Mouse (Mus musculus) lung, adult 2 months (tissue): ENCODE data around the gene Wdr54. TPM values are rescaled to one million over a fixed set of nuclear protein-coding genes. Genes with fewer than 3 reads are reported as not detected.

Experiments used
- DNase-seq: peaks from one replicate; pipeline ENCODE4 v3.0.0; 2022
- H3K4me1 ChIP-seq: fragments of 200-500 bp; 2 replicates; pipeline ENCODE4 v1.6.1; 2011; ENCODE audit warnings: low read length; ENCODE audit not compliant: control insufficient read depth, insufficient read depth
- H3K4me3 ChIP-seq: fragments of 200-500 bp; replicated peaks from 2 replicates; pipeline ENCODE3; 2011; ENCODE audit warnings: low read depth, mild to moderate bottlenecking, control low read depth, low read length; ENCODE audit errors: extremely low read depth
- CTCF ChIP-seq: fragments of 200-500 bp; IDR thresholded peaks from 2 replicates; pipeline ENCODE4 v1.5.1; 2011; ENCODE audit warnings: mild to moderate bottlenecking, low read length, control low read depth; ENCODE audit not compliant: insufficient read depth
- POLR2A ChIP-seq: fragments of 200-500 bp; IDR thresholded peaks from 2 replicates; pipeline ENCODE4 v1.6.1; 2011; ENCODE audit warnings: low read depth, mild to moderate bottlenecking, control low read depth, low read length, borderline replicate concordance; ENCODE audit errors: extremely low read depth
- WGBS: fragments of 180-500 bp; shearing (Covaris S2); methylation state at CpG from one replicate; pipeline ENCODE4 v1.1.7; 2018; 5-methylcytosine and 5-hydroxymethylcytosine counted together
- polyA plus RNA-seq: library from polyadenylated mRNA; depleted of rRNA; stranded (reverse); fragments of >200 nt; gene quantifications from 2 replicates; pipeline ENCODE4 v1.2.3, GENCODE M21; 2012; rRNA removed

The Wdr54 gene
- polyA plus RNA-seq, 1 experiment = 6.9 TPM

DNA sequence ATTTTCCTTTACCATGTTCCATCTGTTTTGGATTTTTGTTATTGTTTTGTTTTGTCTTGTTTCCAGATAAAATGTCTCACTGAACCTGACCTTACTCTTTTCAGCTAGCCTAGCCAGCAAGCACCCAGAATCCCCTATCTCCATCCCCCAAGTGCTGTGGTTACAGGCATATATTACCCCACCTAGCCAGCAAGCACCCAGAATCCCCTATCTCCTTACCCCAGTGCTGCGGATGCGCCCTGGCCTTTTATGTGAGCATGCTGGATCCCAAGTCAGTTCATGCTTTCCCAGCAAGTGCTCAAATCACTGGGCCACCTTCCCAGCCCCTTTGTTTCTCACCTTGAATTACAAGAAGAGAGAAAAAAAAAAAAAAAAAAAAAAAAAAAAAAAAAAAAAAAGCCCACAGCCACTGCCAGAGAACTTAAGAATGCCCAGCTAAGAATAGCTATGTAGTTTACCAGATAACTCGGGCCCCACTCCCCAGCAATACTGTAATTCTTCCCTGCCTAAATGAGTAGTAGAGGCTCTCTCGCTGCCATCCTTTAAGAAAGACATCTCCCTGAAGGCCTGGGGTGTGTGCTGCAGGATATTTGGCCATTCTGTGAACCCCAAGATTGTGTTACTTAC is 44.6 kb downstream of the Wdr54 start:
- 88% methylated on average over 4 of the region's 4 CpGs for WGBS

DNA sequence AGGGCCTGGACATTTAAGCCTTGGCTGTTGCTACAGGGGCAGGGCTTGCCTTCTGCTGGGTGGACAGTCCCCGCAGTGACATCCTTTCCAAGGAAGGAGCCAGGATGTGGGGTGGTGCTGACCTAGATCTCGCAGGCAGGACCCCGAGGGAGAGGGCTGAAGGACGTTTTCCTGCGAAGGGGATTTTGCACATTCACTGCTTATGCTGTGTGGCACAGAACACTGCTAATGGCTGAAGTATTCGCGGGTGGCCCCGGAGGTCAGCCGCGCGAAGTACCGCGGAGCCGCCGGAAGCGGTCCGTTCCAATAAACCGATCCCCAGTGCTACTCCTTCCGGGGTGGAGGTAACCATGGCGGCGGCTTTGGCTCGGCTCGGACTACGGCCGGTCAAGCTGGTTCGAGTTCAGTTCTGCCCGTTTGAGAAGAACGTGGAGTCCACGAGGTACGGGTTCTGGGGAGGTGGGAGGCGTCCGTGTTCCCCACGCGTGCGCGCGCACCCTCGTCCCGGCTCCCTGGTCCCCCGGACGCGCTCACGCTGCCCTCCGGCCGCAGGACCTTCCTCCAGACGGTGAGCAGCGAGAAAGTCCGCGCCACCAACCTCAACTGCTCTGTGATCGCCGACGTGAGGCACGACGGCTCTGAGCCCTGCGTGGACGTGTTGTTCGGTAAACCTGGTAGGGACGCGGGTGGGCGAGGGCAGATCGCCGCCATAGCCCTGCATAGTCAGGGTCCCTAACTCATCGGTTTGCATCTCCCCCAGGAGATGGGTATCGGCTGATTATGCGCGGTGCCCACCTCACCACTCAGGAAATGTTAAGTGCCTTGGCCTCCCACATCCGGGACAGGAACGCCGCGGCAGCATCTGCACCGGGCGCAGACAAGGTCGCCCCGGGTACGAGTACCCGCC is 47.2 kb downstream of the Wdr54 start, which contains the start of gene Mrpl53:
TSS of gene Mrpl53 (plus strand) at position 279 of the 907 bp plus-strand sequence.
- Histone ChIP-seq H3K4me3 (peak within 1 kb of the TSS; percentile 76), H3K4me1 (no peaks in the 10 kb centered on the region)
- under 1% methylated on average over 76 of the region's 76 CpGs for WGBS
- peak; percentile 85 for DNase-seq
- TF ChIP-seq POLR2A (peak; percentile 88; the same call in 1 of the 2 replicates), CTCF (no peak)

More for the DNA sequence above, 44.6 kb downstream of the Wdr54 start:
- TF ChIP-seq POLR2A (no peak), CTCF (no peak)
- Histone ChIP-seq H3K4me3 (no peak overlapping the region), H3K4me1 (peaks cover 3% of the 10 kb centered on the region; the same call in 1 of the 2 replicates)
- DNase-seq = no peak

DNA sequence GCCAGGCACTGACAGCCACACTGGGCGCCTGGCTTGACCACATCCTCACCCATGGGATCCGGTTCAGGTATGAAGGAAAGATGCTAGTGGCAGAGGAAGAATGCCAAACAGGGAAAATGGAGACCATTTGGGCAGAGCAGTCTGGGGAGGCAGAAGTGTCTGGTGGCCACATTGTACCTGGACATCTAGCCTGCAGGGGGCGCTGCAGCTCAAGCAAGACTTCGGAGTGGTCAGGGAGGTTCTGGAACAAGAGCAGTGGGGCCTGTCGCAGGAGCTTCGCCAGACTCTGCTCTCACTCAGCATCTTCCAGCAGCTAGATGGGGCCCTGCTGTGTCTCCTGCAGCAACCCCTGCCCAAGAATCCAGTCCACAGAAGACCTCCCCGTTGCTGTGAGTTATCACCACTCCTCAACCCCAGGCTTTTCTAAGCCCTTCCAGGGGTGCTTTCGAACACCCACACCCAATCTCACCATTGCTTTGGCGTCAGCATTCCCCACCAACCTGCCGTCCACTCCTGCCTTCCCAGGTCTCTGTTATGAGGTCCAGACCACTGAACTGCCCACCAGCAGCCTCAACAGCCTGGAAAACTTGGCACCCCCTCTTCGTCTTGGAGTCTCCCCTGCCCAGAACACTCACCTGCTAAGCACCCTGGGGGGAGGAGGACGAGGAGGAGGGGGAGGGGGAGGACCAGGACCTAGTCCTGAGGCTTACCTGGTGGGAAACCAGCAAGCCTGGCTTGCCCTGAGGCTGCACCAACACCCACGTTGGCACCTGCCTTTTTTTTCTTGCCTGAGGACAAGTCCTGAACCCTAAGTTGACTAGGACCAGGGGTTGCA is 48.4 kb downstream of the Wdr54 start:
- WGBS = 37% methylated on average over 13 of the region's 13 CpGs
- Histone ChIP-seq H3K4me1 (peaks cover under 1% of the 10 kb centered on the region; the same call in 1 of the 2 replicates), H3K4me3 (no peak overlapping the region)
- TF ChIP-seq CTCF (peak; percentile 78), POLR2A (no peak)
- DNase-seq = peak; percentile 73

DNA sequence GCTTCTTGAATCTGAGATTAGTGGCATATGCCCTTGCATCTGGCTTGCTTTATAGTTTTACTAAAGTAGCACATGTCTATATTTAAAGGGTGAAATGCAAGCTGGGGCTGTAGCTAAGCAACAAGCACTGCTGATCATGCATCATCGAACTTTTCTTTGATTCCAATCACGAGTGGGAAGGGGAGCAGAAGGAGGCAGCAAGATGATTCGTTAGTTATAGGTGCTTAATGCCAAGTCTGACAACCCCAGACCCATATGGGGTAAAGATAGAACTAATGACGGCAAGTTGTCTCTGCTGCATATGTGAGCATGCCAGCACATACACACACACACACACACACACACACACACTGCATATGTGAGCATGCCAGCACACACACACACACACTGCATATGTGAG is 52.0 kb downstream of the Wdr54 start:
- no peak for TF ChIP-seq POLR2A
- TF ChIP-seq CTCF = no peak
- WGBS = 83% methylated on average over 4 of the region's 4 CpGs
- Histone ChIP-seq H3K4me1 (peaks cover 6% of the 10 kb centered on the region), H3K4me3 (no peak overlapping the region)
- no peak for DNase-seq

DNA sequence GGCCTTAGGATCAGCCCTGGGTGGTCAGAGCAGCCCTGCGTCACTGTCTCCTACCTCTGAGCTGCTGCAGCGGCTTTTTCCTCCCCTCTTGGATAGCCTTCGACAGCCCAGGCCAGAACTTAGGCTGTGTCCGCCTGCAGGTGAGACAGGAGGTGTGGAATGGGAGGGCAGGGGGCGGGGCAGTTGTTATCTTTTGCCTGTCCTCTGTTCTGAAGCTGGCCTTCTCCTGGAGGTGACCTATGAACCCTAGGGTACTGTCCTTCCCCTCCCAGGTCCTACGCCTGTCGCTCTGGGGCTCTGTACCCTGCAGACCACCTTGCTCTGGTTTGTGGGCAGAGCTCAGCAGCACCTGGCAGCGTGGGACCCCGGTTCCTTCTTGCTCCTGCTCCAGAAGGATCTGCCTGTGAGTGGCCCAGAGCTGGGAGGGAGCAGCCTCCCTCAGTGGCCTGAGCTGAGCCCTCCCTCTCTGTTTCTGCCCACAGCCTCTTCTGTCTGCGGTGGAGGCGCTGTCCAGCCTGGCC is 53.0 kb downstream of the Wdr54 start:
- DNase-seq = no peak
- 70% methylated on average over 11 of the region's 11 CpGs for WGBS
- peaks cover 6% of the 10 kb centered on the region for H3K4me1 ChIP-seq
- H3K4me3 ChIP-seq = no peak overlapping the region
- TF ChIP-seq CTCF (no peak), POLR2A (no peak)

DNA sequence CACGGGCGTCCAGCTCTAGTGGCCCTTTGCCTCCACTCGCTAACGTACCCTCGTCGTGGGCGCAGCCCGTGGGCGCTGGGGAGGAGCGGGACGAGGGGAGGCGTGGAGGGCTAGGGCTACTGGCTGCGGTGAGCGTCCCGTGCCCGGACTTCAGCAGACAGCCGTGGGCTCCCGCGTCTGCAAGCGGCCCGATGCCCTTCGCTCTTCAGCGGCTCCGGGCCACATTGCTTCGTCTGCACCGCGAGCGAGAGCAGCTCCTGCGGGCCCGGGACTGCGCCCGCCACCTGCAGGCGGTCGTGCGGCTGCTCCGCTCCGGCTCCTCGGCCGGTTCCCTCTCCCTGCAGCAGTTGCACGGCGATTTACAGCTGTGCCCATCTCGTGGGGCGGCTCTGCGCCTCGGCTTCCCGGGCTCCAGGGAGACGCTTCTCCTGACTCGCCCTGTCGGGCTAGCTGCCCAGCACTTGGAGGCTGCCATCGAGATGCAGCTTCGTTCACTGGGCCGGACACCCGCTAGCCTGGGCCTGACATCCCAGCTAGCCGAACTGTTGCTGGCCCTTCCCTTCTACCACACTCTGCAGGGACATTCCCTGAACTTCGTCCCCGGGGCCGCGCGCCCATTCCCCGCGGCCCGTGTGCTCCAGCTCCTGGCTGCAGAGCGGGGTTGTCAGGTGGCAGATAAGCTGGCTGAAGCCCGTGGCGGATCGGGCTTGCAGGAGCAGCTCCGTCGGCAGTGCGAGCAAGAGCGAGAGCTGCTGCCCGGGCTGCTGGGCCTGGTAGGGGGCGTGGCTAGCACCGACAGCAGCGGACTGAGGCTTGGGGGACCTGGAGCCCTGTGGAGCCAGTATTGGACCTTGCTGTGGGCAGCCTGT is 54.3 kb downstream of the Wdr54 start:
- WGBS = under 1% methylated on average over 74 of the region's 74 CpGs
- no peak for TF ChIP-seq CTCF
- no peak for TF ChIP-seq POLR2A

DNA sequence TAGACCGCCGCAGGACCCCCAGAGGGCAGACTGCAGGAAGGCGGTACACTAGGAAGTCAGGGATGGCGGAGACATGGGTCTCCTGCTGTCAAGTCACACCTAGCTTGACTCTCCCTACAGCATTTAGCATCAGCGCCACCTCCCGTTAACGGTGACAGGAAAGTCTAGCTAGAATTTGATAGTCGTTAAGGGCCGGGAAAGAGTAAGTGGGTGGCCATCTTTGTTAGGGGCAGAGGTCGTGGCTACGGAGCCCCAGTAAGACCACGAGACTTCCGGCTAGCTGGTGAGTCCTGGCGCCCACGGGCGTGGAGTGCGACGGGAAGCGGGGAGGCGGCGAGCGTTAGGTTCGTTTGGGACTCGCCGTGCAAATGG is 54.9 kb downstream of the Wdr54 start, which contains the start of the genes Ccdc142 and Gm42688:
TSS of gene Ccdc142 (plus strand) at position 286 of the 372 bp plus-strand sequence.
TSS of gene Gm42688 (plus strand) at position 302 of the 372 bp plus-strand sequence.
- peaks cover 6% of the 10 kb centered on the region for H3K4me1 ChIP-seq
- H3K4me3 ChIP-seq = peak within 1 kb of the TSS; percentile 85
- peak; percentile 40; the same call in 1 of the 2 replicates for TF ChIP-seq CTCF
- peak; percentile 68; the same call in 1 of the 2 replicates for TF ChIP-seq POLR2A
- 1% methylated on average over 25 of the region's 25 CpGs for WGBS
- DNase-seq = peak; percentile 87

More for the DNA sequence above, 54.3 kb downstream of the Wdr54 start:
- DNase-seq = peak; percentile 54
- peak overlapping the region; percentile 85 for H3K4me3 ChIP-seq
- H3K4me1 ChIP-seq = peaks cover 6% of the 10 kb centered on the region

Other genes with a start within 250 kb of the Wdr54 start
- 15.3 and 18.3 TPM in 2 replicates for gene Sema4f, start 216.6 kb downstream of the Wdr54 start, polyA plus RNA-seq
- gene M1ap, start 209.5 kb downstream of the Wdr54 start, polyA plus RNA-seq = 2.3 and 3.5 TPM in 2 replicates
- gene Dok1, start 122.9 kb downstream of the Wdr54 start, polyA plus RNA-seq = 12.6 and 15.1 TPM in 2 replicates
- 6.7 and 8.5 TPM in 2 replicates for gene Loxl3, start 122.2 kb downstream of the Wdr54 start, polyA plus RNA-seq
- 389 and 538 TPM in 2 replicates for gene Aup1, start 101.9 kb downstream of the Wdr54 start, polyA plus RNA-seq
- gene Htra2, start 101.1 kb downstream of the Wdr54 start, polyA plus RNA-seq = 47.7 and 49.3 TPM in 2 replicates
- gene Dqx1, start 98.6 kb downstream of the Wdr54 start, polyA plus RNA-seq = 3.6 and 4.3 TPM in 2 replicates
- 0.09 and 0.22 TPM in 2 replicates for gene Tlx2, start 86.1 kb downstream of the Wdr54 start, polyA plus RNA-seq
- 11.0 and 18.5 TPM in 2 replicates for gene Pcgf1, start 78.5 kb downstream of the Wdr54 start, polyA plus RNA-seq
- gene Lbx2, start 70.0 kb downstream of the Wdr54 start, polyA plus RNA-seq = 4.6 and 9.7 TPM in 2 replicates
- gene Ccdc142, start 54.8 kb downstream of the Wdr54 start, polyA plus RNA-seq = 10.2 TPM in 2 replicates
- 5.4 and 5.5 TPM in 2 replicates for gene Gm42688, start 54.8 kb downstream of the Wdr54 start, polyA plus RNA-seq
- 60.3 and 68.7 TPM in 2 replicates for gene Mrpl53, start 47.4 kb downstream of the Wdr54 start, polyA plus RNA-seq
- gene Mogs, start 40.9 kb downstream of the Wdr54 start, polyA plus RNA-seq = 40.6 and 44.1 TPM in 2 replicates
- gene Wbp1, start 34.8 kb downstream of the Wdr54 start, polyA plus RNA-seq = 174 and 211 TPM in 2 replicates
- 37.0 and 63.4 TPM in 2 replicates for gene Ino80b, start 31.0 kb downstream of the Wdr54 start, polyA plus RNA-seq
- 110 and 116 TPM in 2 replicates for gene Rtkn, start 20.9 kb downstream of the Wdr54 start, polyA plus RNA-seq
- 4.6 and 5.5 TPM in 2 replicates for gene 1700003E16Rik, start within 50 bp of the Wdr54 start, polyA plus RNA-seq
- 146 and 155 TPM in 2 replicates for gene Dctn1, start 9.5 kb upstream of the Wdr54 start, polyA plus RNA-seq
- gene Slc4a5, start 63.4 kb upstream of the Wdr54 start, polyA plus RNA-seq = 56.7 and 62.3 TPM in 2 replicates
- 1.3 and 2.6 TPM in 2 replicates for gene Mthfd2, start 169.5 kb upstream of the Wdr54 start, polyA plus RNA-seq
- 39.1 and 41.3 TPM in 2 replicates for gene Mob1a, start 169.6 kb upstream of the Wdr54 start, polyA plus RNA-seq
- 7.5 and 12.5 TPM in 2 replicates for gene Bola3, start 192.8 kb upstream of the Wdr54 start, polyA plus RNA-seq